Mouse (Mus musculus) mesoderm, embryonic 11.5 days (tissue): ENCODE results near the gene Metrnl.

ENCODE experiments used
- DNase-seq: peaks from one replicate; pipeline ENCODE4 v3.0.0-alpha.2; 2012; ENCODE audit warnings: low read depth, low spot score

The Metrnl gene

DNA sequence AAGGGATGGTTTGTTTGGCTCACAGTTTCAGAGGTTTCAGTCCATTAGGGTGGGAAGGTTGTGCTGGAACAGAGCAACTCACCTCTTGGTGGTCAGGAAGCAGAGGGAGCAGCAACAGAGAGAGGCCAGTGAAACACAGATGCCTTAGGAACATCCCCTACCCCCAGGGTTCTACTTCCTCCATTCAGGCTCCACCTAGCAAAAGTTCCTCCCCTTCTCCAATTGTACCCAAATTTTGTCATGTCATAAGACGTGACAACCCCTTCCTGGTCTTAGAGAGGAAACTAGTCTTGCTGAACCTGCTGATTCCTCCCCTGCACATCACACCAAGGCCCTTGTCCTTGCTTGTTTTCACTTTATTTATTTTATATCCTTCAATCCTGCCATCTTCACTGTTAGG is 32.8 kb downstream of the Metrnl start:
- no peak for DNase-seq

DNA sequence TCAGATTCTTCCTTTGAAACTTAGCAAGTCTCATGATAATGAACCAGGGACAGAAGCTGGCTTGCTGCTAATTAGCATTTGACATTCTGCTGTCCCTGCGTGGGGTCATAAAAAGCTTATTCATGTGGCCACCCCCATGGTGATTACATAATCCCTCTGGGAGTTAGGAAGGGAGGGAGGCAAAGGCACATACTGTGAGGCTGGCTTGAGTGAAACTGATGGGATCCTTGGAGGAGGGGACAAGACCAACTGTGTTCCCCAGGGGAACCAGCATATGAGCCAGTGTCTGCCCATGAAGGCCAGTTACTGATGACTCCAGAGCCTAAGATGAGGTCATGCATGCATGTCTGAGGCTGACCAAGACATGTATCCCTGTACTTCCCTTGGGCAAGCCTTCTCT is 33.5 kb downstream of the Metrnl start:
- DNase-seq: no peak

- DNase-seq: peak; percentile 16
These were observed 37.3 kb downstream of the Metrnl start for GRCm38 (mm10) chr11:121738616-121739015.

DNA sequence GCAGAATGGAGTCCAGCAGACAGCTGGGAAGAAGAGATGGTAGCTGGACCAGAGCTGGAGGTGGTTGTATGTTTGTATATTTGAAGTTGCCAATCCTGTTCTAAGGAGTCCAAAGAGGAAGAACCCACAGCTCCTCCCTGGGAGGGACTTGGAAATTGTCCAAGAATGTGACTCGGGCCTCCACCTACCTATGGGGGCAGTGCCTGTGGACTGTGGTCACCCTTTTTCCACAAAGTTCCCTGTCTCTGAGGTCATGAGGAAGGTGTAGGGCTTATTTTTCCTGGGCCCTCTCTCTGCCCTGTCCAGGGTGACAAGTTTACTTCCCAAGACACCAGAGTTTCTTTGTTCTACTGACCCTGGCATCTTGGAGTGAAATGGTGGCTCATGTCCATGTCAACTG is 39.6 kb downstream of the Metrnl start:
- DNase-seq: no peak

- peak; percentile 23 for DNase-seq
These were observed 40.1 kb downstream of the Metrnl start for GRCm38 (mm10) chr11:121741433-121741832.

DNA sequence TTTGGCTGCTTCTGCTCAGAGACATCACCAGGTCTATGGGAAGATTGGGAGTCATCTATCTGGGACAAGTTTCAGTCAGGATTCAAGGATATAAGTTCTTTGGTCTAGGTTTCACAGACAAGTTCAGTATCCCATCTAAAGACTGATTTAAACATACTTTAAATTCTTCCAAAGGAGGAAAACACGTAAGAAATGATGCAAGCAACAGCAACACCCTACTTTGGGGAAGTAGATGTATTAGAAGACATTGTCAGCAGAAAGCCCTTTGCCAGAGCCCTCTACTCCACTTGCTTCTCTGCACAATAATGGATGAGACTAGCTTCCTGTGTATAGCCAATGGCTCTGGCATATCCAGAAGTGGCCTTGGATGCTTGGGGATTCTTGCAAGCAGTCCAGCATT is 41.8 kb downstream of the Metrnl start:
- no peak for DNase-seq

- DNase-seq: no peak
These were observed 42.7 kb downstream of the Metrnl start for GRCm38 (mm10) chr11:121743915-121744628.

- no peak for DNase-seq
These were observed 45.7 kb downstream of the Metrnl start for GRCm38 (mm10) chr11:121746941-121747494.

DNA sequence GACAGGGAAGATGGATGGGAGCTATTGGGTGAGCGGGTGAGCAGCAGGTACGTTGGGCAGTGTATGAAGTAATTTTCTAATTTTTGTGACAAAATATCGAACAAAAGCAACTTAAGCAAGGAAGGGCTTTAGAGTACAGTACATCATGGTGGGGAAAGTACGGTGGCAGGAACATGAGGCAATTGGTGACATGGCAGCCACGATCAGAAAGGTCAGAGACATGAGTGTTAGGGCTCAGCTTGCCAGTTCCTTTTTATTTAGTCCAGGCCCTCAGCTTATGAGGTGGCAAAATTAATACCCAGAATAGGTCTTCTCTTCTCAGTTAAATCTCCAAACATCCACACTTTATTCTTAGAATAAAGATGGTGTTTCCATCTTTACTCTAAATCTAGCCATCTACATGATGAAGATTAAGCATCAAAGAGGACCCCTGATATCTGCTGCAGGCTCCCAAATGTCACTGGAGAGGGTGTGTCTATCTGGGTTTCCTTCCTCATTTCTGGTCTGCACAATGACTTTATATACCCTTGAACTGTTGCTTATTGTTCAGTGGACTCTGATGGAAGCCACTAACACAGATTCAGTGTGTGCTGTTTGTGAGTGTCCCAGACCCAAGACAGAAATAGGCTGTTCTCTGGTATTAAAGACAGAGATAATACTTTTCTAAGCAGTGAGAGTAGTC is 46.8 kb downstream of the Metrnl start:
- no peak for DNase-seq
